Mouse (Mus musculus): ENCODE results near the gene Cdkn1a.

DNA sequence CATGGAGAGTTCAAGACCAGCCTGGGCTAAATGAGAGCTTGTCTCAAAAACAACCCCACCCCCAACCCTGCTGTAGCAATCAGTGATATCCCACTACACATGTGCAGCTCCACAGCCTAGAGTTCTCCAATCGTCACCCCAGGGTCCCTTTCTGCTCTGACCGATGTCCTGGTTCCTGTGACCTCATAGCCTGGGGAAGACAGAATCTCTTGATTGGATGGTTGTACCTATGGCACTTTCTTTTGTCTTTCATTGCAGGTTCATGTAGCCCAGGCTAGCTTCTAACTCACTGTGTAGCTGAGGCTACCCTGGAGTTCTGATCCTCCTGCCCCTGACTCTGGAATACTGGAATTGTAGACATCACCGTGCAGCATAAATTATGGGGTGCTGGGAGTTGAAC, 35.8 kb downstream of the Cdkn1a start:
- TF ChIP-seq POLR2A (IDR thresholded peaks at IDR 0.05; ENCODE audit: borderline replicate concordance, low read depth, low read length) (no peak), CTCF (IDR thresholded peaks at IDR 0.05; ENCODE audit: low read depth, low read length) (no peak)
